Mouse (Mus musculus) CH12.LX (cell line): ENCODE measurements around the gene Atp6v1g2. TPM values are rescaled to one million over a fixed set of nuclear protein-coding genes. Genes with fewer than 3 reads are reported as not detected.

ENCODE experiments used
- DNase-seq: peaks from one replicate; pipeline ENCODE4 v3.0.0-alpha.2; 2013; ENCODE audit errors: extremely low read depth
- H3K27ac ChIP-seq: 2 replicates; pipeline ENCODE4 v1.5.1; 2012; ENCODE audit warnings: low read depth, mild to moderate bottlenecking, control low read depth, moderate library complexity; ENCODE audit not compliant: insufficient read depth
- H3K27me3 ChIP-seq: replicated peaks from 2 replicates; pipeline ENCODE3; 2012; ENCODE audit warnings: inconsistent platforms
- H3K36me3 ChIP-seq, 2 experiments: replicated peaks in 1 of 2; 2 replicates each; pipeline versions ENCODE3 to v1.6.1; 2012; ENCODE audit warnings: inconsistent platforms in 1 of 2, low read length in 1 of 2, mild to moderate bottlenecking in 1 of 2, mixed read lengths in 1 of 2, moderate library complexity in 1 of 2; ENCODE audit not compliant: control insufficient read depth in 1 of 2, insufficient read depth in 1 of 2
- H3K4me1 ChIP-seq, 2 experiments: 2 replicates each; pipeline ENCODE4 v1.6.1; 2012; ENCODE audit warnings: inconsistent platforms in 1 of 2, moderate library complexity in 1 of 2; ENCODE audit not compliant: insufficient read depth in 2 of 2, control insufficient read depth in 1 of 2
- H3K4me2 ChIP-seq: 2 replicates; pipeline ENCODE4 v1.6.1; 2012; ENCODE audit warnings: low read depth, mild to moderate bottlenecking, control low read depth; ENCODE audit not compliant: poor library complexity, insufficient read depth, severe bottlenecking
- H3K4me3 ChIP-seq, 3 experiments: fragments of 150-350 bp in 1 of 3; sonication (generic) in 1 of 3; replicated peaks in 1 of 3; 2 replicates each; pipeline versions ENCODE3 to v1.5.1; 2011 to 2012; ENCODE audit warnings: low read depth in 2 of 3, low read length in 2 of 3, mild to moderate bottlenecking in 2 of 3, moderate library complexity in 2 of 3, control low read depth in 1 of 3, improper control_type of control experiment in 1 of 3, inconsistent platforms in 1 of 3, mixed read lengths in 1 of 3; ENCODE audit not compliant: poor library complexity in 1 of 3
- H3K79me2 ChIP-seq: replicated peaks from 2 replicates; pipeline ENCODE4 v1.6.1; 2012; ENCODE audit warnings: mild to moderate bottlenecking, moderate library complexity; ENCODE audit not compliant: control insufficient read depth, poor library complexity, insufficient read depth, severe bottlenecking; ENCODE audit errors: extremely low read depth
- H3K9ac ChIP-seq: 2 replicates; pipeline ENCODE4 v1.6.1; 2012; ENCODE audit warnings: low read depth, mild to moderate bottlenecking, control low read depth, moderate library complexity; ENCODE audit not compliant: insufficient read depth
- H3K9me3 ChIP-seq: replicated peaks from 2 replicates; pipeline ENCODE3; 2012; ENCODE audit warnings: low read length, inconsistent platforms, mixed read lengths
- CHD1 ChIP-seq: IDR thresholded peaks from 2 replicates; pipeline ENCODE4 v1.6.1; 2012; ENCODE audit warnings: low read depth, low read length, improper control_type of control experiment, inconsistent platforms
- CHD2 ChIP-seq: IDR thresholded peaks from 2 replicates; pipeline ENCODE4 v1.6.1; 2011; ENCODE audit warnings: low read length, improper control_type of control experiment
- ELF1 ChIP-seq: IDR thresholded peaks from 2 replicates; pipeline ENCODE4 v1.6.1; 2014; ENCODE audit warnings: low read depth, mild to moderate bottlenecking, inconsistent platforms, low read length, improper control_type of control experiment
- EP300 ChIP-seq: IDR thresholded peaks from 2 replicates; pipeline ENCODE4 v1.6.1; 2011; ENCODE audit warnings: low read length, improper control_type of control experiment
- ETS1 ChIP-seq: conservative IDR thresholded peaks from 2 replicates; pipeline ENCODE4 v1.6.1; 2012; ENCODE audit warnings: low read depth, mild to moderate bottlenecking, inconsistent platforms, low read length, improper control_type of control experiment, moderate library complexity
- GABPA ChIP-seq: IDR thresholded peaks from 2 replicates; pipeline ENCODE4 v1.6.1; 2012; ENCODE audit warnings: low read depth, low read length, improper control_type of control experiment, inconsistent platforms; ENCODE audit not compliant: insufficient replicate concordance
- HCFC1 ChIP-seq: IDR thresholded peaks from 2 replicates; pipeline ENCODE4 v1.6.1; 2012; ENCODE audit warnings: low read depth, mild to moderate bottlenecking, inconsistent platforms, low read length, improper control_type of control experiment
- JUN ChIP-seq: IDR thresholded peaks from 2 replicates; pipeline ENCODE4 v1.6.1; 2011; ENCODE audit warnings: low read depth, mild to moderate bottlenecking, low read length, improper control_type of control experiment, moderate library complexity; ENCODE audit not compliant: insufficient read depth
- JUND ChIP-seq: conservative IDR thresholded peaks from 2 replicates; pipeline ENCODE4 v1.6.1; 2011; ENCODE audit warnings: low read depth, low read length, improper control_type of control experiment
- KAT2A ChIP-seq: IDR thresholded peaks from 2 replicates; pipeline ENCODE4 v1.6.1; 2012; ENCODE audit warnings: low read length, improper control_type of control experiment, inconsistent platforms; ENCODE audit not compliant: insufficient replicate concordance
- MXI1 ChIP-seq: IDR thresholded peaks from 2 replicates; pipeline ENCODE4 v1.6.1; 2011; ENCODE audit warnings: mild to moderate bottlenecking, low read depth, low read length, improper control_type of control experiment
- MYC ChIP-seq: IDR thresholded peaks from 2 replicates; pipeline ENCODE4 v1.6.1; 2011; ENCODE audit warnings: low read depth, mild to moderate bottlenecking, improper control_type of control experiment, low read length
- POLR2AphosphoS2 ChIP-seq: IDR thresholded peaks from 2 replicates; pipeline ENCODE4 v1.6.1; 2011; ENCODE audit warnings: low read depth, low read length, improper control_type of control experiment
- RAD21 ChIP-seq: IDR thresholded peaks from 2 replicates; pipeline ENCODE4 v1.6.1; 2011; ENCODE audit warnings: low read depth, mild to moderate bottlenecking, low read length, improper control_type of control experiment, moderate library complexity
- SIN3A ChIP-seq: IDR thresholded peaks from 2 replicates; pipeline ENCODE4 v1.6.1; 2012; ENCODE audit warnings: low read length, improper control_type of control experiment, inconsistent platforms
- TCF12 ChIP-seq: IDR thresholded peaks from 2 replicates; pipeline ENCODE4 v1.6.1; 2014; ENCODE audit warnings: low read depth, mild to moderate bottlenecking, inconsistent platforms, low read length, improper control_type of control experiment
- UBTF ChIP-seq: IDR thresholded peaks from 2 replicates; pipeline ENCODE4 v1.6.1; 2012; ENCODE audit warnings: low read depth, mild to moderate bottlenecking, inconsistent platforms, low read length, improper control_type of control experiment, moderate library complexity
- USF1 ChIP-seq: IDR thresholded peaks from 2 replicates; pipeline ENCODE4 v1.6.1; 2014; ENCODE audit warnings: low read depth, mild to moderate bottlenecking, inconsistent platforms, low read length, improper control_type of control experiment
- ZKSCAN1 ChIP-seq: IDR thresholded peaks from 2 replicates; pipeline ENCODE4 v1.6.1; 2012; ENCODE audit warnings: low read depth, inconsistent platforms, low read length, improper control_type of control experiment, borderline replicate concordance
- ZMIZ1 ChIP-seq: IDR thresholded peaks from 2 replicates; pipeline ENCODE4 v1.6.1; 2012; ENCODE audit warnings: low read depth, mild to moderate bottlenecking, inconsistent platforms, low read length, improper control_type of control experiment
- dilution Hi-C: fragments of 300-500 bp; cut with MboI; formaldehyde crosslinking; loops from 2 replicates; pipeline ENCODE4 v1.14.3; 2020; ENCODE audit warnings: low sequenced_read_pairs; ENCODE audit not compliant: extremely low pct_unique_long_range_greater_than_20kb, extremely low pct_ligation_motif_present
- in situ Hi-C: fragments of 300-500 bp; cut with MboI; formaldehyde crosslinking; loops from 3 replicates; pipeline ENCODE4 v1.14.3; 2019; ENCODE audit warnings: low sequenced_read_pairs, low pct_ligation_motif_present, low pct_unique_long_range_greater_than_20kb, mixed read lengths
- polyA plus RNA-seq: library from polyadenylated mRNA; unstranded; fragments of >175 nt; gene quantifications from 2 replicates; pipeline ENCODE4 v1.2.1, GENCODE M21; 2012; ENCODE audit warnings: low read depth; ENCODE audit not compliant: insufficient read length
- total RNA-seq, 2 experiments: library from RNA; depleted of rRNA; stranded (reverse); fragments of 300-350 nt in 1 of 2; fragments of >200 nt in 1 of 2; gene quantifications; 2 replicates each; pipeline ENCODE4 v1.2.3; 2012 to 2014

Atp6v1g2 gene
- total and polyA plus RNA-seq, 3 experiments, result 0.23 to 1.4 (median 0.76) TPM

GRCm38 (mm10) chr17:35251981-35252380, 18.5 kb downstream of the Atp6v1g2 start:
- H3K9me3 ChIP-seq, result no peaks in the 10 kb centered on the region
- H3K79me2 ChIP-seq, result peaks cover 7% of the 10 kb centered on the region; the same call in 1 of the 2 replicates
- no peak overlapping the region for H3K9ac ChIP-seq
- H3K27me3 ChIP-seq, result peaks cover 13% of the 10 kb centered on the region
- H3K4me3 ChIP-seq, result no peak overlapping the region
- peaks cover under 1 to 2% of the 10 kb centered on the region in 2 experiments; a peak in 1 of 4 replicates for H3K4me1 ChIP-seq
- H3K27ac ChIP-seq, result no peak overlapping the region
- H3K4me2 ChIP-seq, result no peak overlapping the region
- DNase-seq, result no peak
- in situ Hi-C loops, result loop anchor here (5.0 kb wide), 1 partner anchor 50 kb away; no protein-coding TSS in a partner anchor
- TF ChIP-seq ELF1 (no peak), MYC (no peak), KAT2A (no peak), MXI1 (no peak), JUN (no peak), UBTF (no peak), USF1 (no peak), RAD21 (no peak), GABPA (no peak), CHD1 (no peak), POLR2AphosphoS2 (no peak), JUND (no peak), EP300 (no peak), ETS1 (no peak), ZKSCAN1 (no peak), SIN3A (no peak), ZMIZ1 (no peak), HCFC1 (no peak), CHD2 (no peak)
- H3K36me3 ChIP-seq, result peaks cover 66 to 73% of the 10 kb centered on the region in 2 experiments
- dilution Hi-C loops, result no loop called here

GRCm38 (mm10) chr17:35252619-35253292, 19.3 kb downstream of the Atp6v1g2 start:
- Histone ChIP-seq H3K9me3 (no peaks in the 10 kb centered on the region), H3K4me2 (no peak overlapping the region), H3K4me1 (peaks cover 2 to 3% of the 10 kb centered on the region in 2 experiments; a peak in 1 of 4 replicates), H3K27me3 (peaks cover 11% of the 10 kb centered on the region), H3K4me3 (no peak overlapping the region), H3K27ac (no peak overlapping the region), H3K36me3 (peaks cover 58 to 65% of the 10 kb centered on the region in 2 experiments), H3K9ac (no peak overlapping the region), H3K79me2 (0 out of 2 replicates have a peak, but pooled peaks cover 2% of the 10 kb centered on the region)
- no peak for TF ChIP-seq RAD21
- peak; percentile 41; the same call in 1 of the 2 replicates for TF ChIP-seq ZMIZ1
- TF ChIP-seq POLR2AphosphoS2, result peak; percentile 84; the same call in 1 of the 2 replicates
- no peak for TF ChIP-seq TCF12
- in situ Hi-C loops (loop anchor here (5.0 kb wide), 1 partner anchor 50 kb away; no protein-coding TSS in a partner anchor), dilution Hi-C loops (no loop called here)
- DNase-seq, result no peak
